Mouse (Mus musculus): Measurements from ENCODE around the gene Sorcs1. TPM values are rescaled to one million over a fixed set of nuclear protein-coding genes. Genes with fewer than 3 reads are reported as not detected.

Sorcs1 gene
- polyA plus RNA-seq, 1 experiment = 19.7 TPM

GRCm38 (mm10) chr19:50502816-50503215 is 175.6 kb downstream of the Sorcs1 start:
- Histone ChIP-seq H3K27ac (ENCODE audit: insufficient read depth, low read length) (0 out of 2 replicates have a peak overlapping the region, but pooled peaks have one; percentile 53), H3K4me1 (ENCODE audit: control insufficient read depth, insufficient read depth, low read length) (peaks cover 1% of the 10 kb centered on the region; the same call in 1 of the 2 replicates), H3K4me3 (ENCODE audit: insufficient read depth, low read length) (no peak overlapping the region)
- TF ChIP-seq CTCF (IDR thresholded peaks at IDR 0.05; ENCODE audit: extremely low read depth, insufficient read depth, low read length) (no peak), POLR2A (IDR thresholded peaks at IDR 0.05; ENCODE audit: extremely low read depth, insufficient read depth, low read length) (no peak)

- TF ChIP-seq CTCF (IDR thresholded peaks at IDR 0.05; ENCODE audit: extremely low read depth, insufficient read depth, low read length) (no peak), POLR2A (IDR thresholded peaks at IDR 0.05; ENCODE audit: extremely low read depth, insufficient read depth, low read length) (no peak)
- no peak overlapping the region for H3K4me3 ChIP-seq (ENCODE audit: insufficient read depth, low read length)
- no peak overlapping the region for H3K27ac ChIP-seq (ENCODE audit: insufficient read depth, low read length)
- no peaks in the 10 kb centered on the region; the same call in 1 of the 2 replicates for H3K4me1 ChIP-seq (ENCODE audit: control insufficient read depth, insufficient read depth, low read length)
These were observed 187.3 kb downstream of the Sorcs1 start for GRCm38 (mm10) chr19:50491121-50491520.

- TF ChIP-seq CTCF (IDR thresholded peaks at IDR 0.05; ENCODE audit: extremely low read depth, insufficient read depth, low read length) (no peak), POLR2A (IDR thresholded peaks at IDR 0.05; ENCODE audit: extremely low read depth, insufficient read depth, low read length) (no peak)
- Histone ChIP-seq H3K27ac (ENCODE audit: insufficient read depth, low read length) (no peak overlapping the region), H3K4me3 (ENCODE audit: insufficient read depth, low read length) (no peak overlapping the region), H3K4me1 (ENCODE audit: control insufficient read depth, insufficient read depth, low read length) (no peaks in the 10 kb centered on the region; the same call in 1 of the 2 replicates)
These were observed 187.7 kb downstream of the Sorcs1 start for GRCm38 (mm10) chr19:50490721-50491120.

GRCm38 (mm10) chr19:50489786-50490185 is 188.7 kb downstream of the Sorcs1 start:
- TF ChIP-seq POLR2A (IDR thresholded peaks at IDR 0.05; ENCODE audit: extremely low read depth, insufficient read depth, low read length) (no peak), CTCF (IDR thresholded peaks at IDR 0.05; ENCODE audit: extremely low read depth, insufficient read depth, low read length) (no peak)
- no peak overlapping the region for H3K4me3 ChIP-seq (ENCODE audit: insufficient read depth, low read length)
- no peaks in the 10 kb centered on the region; the same call in 1 of the 2 replicates for H3K4me1 ChIP-seq (ENCODE audit: control insufficient read depth, insufficient read depth, low read length)
- H3K27ac ChIP-seq (ENCODE audit: insufficient read depth, low read length) = no peak overlapping the region

GRCm38 (mm10) chr19:50488421-50488820 is 190.0 kb downstream of the Sorcs1 start:
- no peak overlapping the region for H3K27ac ChIP-seq (ENCODE audit: insufficient read depth, low read length)
- TF ChIP-seq CTCF (IDR thresholded peaks at IDR 0.05; ENCODE audit: extremely low read depth, insufficient read depth, low read length) (no peak), POLR2A (IDR thresholded peaks at IDR 0.05; ENCODE audit: extremely low read depth, insufficient read depth, low read length) (no peak)

GRCm38 (mm10) chr19:50487768-50488167 is 190.7 kb downstream of the Sorcs1 start:
- Histone ChIP-seq H3K4me3 (ENCODE audit: insufficient read depth, low read length) (no peak overlapping the region), H3K27ac (ENCODE audit: insufficient read depth, low read length) (no peak overlapping the region), H3K4me1 (ENCODE audit: control insufficient read depth, insufficient read depth, low read length) (no peaks in the 10 kb centered on the region; the same call in 1 of the 2 replicates)
- TF ChIP-seq POLR2A (IDR thresholded peaks at IDR 0.05; ENCODE audit: extremely low read depth, insufficient read depth, low read length) = no peak
- no peak for TF ChIP-seq CTCF (IDR thresholded peaks at IDR 0.05; ENCODE audit: extremely low read depth, insufficient read depth, low read length)

More at GRCm38 (mm10) chr19:50488421-50488820, 190.0 kb downstream of the Sorcs1 start:
- no peaks in the 10 kb centered on the region; the same call in 1 of the 2 replicates for H3K4me1 ChIP-seq (ENCODE audit: control insufficient read depth, insufficient read depth, low read length)
- no peak overlapping the region for H3K4me3 ChIP-seq (ENCODE audit: insufficient read depth, low read length)

GRCm38 (mm10) chr19:50486345-50486744 is 192.1 kb downstream of the Sorcs1 start:
- Histone ChIP-seq H3K4me3 (ENCODE audit: insufficient read depth, low read length) (no peak overlapping the region), H3K4me1 (ENCODE audit: control insufficient read depth, insufficient read depth, low read length) (no peaks in the 10 kb centered on the region; the same call in 1 of the 2 replicates)
- TF ChIP-seq POLR2A (IDR thresholded peaks at IDR 0.05; ENCODE audit: extremely low read depth, insufficient read depth, low read length) = no peak
- no peak for TF ChIP-seq CTCF (IDR thresholded peaks at IDR 0.05; ENCODE audit: extremely low read depth, insufficient read depth, low read length)

GRCm38 (mm10) chr19:50476774-50477173 is 201.7 kb downstream of the Sorcs1 start:
- Histone ChIP-seq H3K4me3 (ENCODE audit: insufficient read depth, low read length) (no peak overlapping the region), H3K27ac (ENCODE audit: insufficient read depth, low read length) (no peak overlapping the region), H3K4me1 (ENCODE audit: control insufficient read depth, insufficient read depth, low read length) (no peaks in the 10 kb centered on the region)
- TF ChIP-seq POLR2A (IDR thresholded peaks at IDR 0.05; ENCODE audit: extremely low read depth, insufficient read depth, low read length) = no peak
- TF ChIP-seq CTCF (IDR thresholded peaks at IDR 0.05; ENCODE audit: extremely low read depth, insufficient read depth, low read length) = no peak

More at GRCm38 (mm10) chr19:50486345-50486744, 192.1 kb downstream of the Sorcs1 start:
- H3K27ac ChIP-seq (ENCODE audit: insufficient read depth, low read length) = no peak overlapping the region

- TF ChIP-seq POLR2A (IDR thresholded peaks at IDR 0.05; ENCODE audit: extremely low read depth, insufficient read depth, low read length) (no peak), CTCF (IDR thresholded peaks at IDR 0.05; ENCODE audit: extremely low read depth, insufficient read depth, low read length) (no peak)
- Histone ChIP-seq H3K4me3 (ENCODE audit: insufficient read depth, low read length) (no peak overlapping the region), H3K27ac (ENCODE audit: insufficient read depth, low read length) (no peak overlapping the region), H3K4me1 (ENCODE audit: control insufficient read depth, insufficient read depth, low read length) (no peaks in the 10 kb centered on the region)
These were observed 209.9 kb downstream of the Sorcs1 start for GRCm38 (mm10) chr19:50468592-50468991.

GRCm38 (mm10) chr19:50464811-50465210 is 213.6 kb downstream of the Sorcs1 start:
- no peak overlapping the region for H3K4me3 ChIP-seq (ENCODE audit: insufficient read depth, low read length)
- TF ChIP-seq POLR2A (IDR thresholded peaks at IDR 0.05; ENCODE audit: extremely low read depth, insufficient read depth, low read length) (no peak), CTCF (IDR thresholded peaks at IDR 0.05; ENCODE audit: extremely low read depth, insufficient read depth, low read length) (no peak)
- no peaks in the 10 kb centered on the region for H3K4me1 ChIP-seq (ENCODE audit: control insufficient read depth, insufficient read depth, low read length)
- H3K27ac ChIP-seq (ENCODE audit: insufficient read depth, low read length) = no peak overlapping the region

All from cortical plate, adult 2 months (tissue).